Mouse (Mus musculus) hematopoietic multipotent progenitor cell, adult 10-12 weeks (in vitro differentiated cells): Measurements from ENCODE around the gene Aspm. TPM values are rescaled to one million over a fixed set of nuclear protein-coding genes. Genes with fewer than 3 reads are reported as not detected.

Experiments used
- polyA plus RNA-seq: library from polyadenylated mRNA; stranded (reverse); fragments of >175 nt; gene quantifications from 2 replicates; pipeline ENCODE4 v1.2.3, GENCODE M21; 2012; ENCODE audit warnings: low replicate concordance

Gene Aspm
- polyA plus RNA-seq = 0.85 and 0.88 TPM in 2 replicates

DNA sequence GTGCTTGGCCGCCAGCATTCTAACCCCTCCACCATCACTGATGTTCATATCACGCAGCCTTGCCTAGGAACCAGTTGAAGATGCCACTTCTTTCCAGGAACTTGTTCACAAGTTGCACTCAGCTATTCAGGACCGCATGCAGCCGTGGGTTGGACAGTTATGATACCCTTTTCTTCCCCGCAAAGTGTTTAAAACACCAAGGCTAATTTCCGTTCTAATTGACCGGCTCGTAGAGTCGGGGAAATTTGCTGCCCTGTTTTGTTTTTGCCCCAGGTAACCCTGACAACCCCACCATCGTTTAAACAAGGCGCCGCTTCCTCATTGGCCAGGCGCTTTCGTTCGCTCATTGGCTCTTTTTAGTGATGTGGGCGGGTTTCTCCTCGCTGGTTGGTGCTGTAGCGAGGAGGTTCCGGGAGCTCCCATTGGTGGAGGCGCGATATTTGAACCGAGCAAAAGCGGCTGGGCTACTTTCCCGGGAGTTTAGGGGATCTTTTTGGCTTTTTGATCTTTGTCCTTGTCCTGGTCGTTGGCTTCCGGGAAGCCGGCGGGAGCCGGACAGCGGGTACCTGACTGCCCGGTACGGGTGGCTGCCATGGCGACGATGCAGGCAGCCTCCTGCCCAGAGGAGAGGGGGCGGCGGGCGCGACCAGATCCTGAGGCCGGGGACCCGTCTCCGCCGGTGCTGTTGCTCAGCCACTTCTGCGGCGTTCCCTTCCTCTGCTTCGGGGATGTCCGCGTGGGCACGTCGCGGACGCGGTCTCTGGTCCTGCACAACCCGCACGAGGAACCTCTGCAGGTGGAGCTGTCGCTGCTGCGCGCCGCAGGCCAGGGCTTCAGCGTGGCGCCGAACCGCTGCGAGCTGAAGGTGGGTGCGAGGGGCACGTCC is at the start of gene Aspm:
Gene Aspm, plus strand, starts transcription at position 433 of the 886 bp plus-strand sequence.

DNA sequence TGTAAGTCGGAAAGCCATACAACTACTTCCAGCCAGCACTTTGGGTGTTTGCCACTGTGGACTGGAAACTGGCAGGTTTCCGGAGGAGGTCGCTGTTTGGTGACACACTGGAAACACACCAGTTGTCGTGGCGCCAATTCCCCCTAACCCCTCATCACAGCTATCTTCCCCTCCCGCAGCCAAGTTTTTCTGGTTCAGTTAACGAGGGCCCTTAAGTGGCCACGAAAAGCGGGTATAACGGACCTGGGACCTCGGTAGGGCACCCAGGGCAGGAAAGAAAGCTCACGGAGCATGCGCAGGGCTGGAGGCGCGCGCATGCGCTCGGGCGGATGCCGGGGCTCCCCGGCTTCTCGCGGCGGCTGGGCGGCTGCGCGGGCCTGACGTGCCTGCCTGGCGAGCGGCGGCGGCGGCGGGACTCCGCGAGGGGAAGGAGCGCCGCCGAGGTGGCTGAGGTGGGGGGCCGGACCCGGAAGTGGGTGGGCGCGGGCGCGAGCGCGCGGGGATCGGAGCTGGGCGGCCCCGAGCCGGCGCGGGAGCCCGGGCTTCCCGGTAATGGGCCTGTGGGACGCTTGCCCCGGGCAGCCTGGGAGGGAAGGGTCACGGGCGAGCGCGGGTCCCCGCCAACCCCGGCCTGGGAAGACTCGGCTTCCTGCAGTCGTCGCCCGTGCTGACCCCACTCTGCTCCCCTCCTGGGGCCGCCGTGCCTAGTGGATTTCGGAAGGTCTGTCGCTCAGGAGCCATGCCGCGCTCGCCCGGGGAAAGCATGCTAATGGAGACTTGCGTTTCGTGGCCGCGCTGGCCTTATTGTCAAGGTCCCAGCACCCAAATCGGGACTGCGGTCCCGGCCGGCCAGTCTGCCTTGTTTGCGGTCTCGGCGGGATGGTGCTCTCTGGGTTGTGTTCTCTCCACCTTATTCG is 32.4 kb upstream of the Aspm start, which contains the start of gene Zbtb41:
Gene Zbtb41, plus strand, starts transcription at position 414 of the 917 bp plus-strand sequence.

GRCm38 (mm10) chr1:139501258-139501752 is 46.7 kb downstream of the Aspm start, which contains the start of gene F13b:
TSS of gene F13b (plus strand) at chr1:139501702.

Other genes with a start within 250 kb of the Aspm start
- 0.03 TPM in 1 of 2 replicates, not detected in the other for gene Crb1, start 77.7 kb upstream of the Aspm start, polyA plus RNA-seq
- 0.27 and 0.71 TPM in 2 replicates for gene Zbtb41, start 32.5 kb upstream of the Aspm start, polyA plus RNA-seq
- gene F13b, start 46.9 kb downstream of the Aspm start, polyA plus RNA-seq = not detected in 2 replicates
- gene Cfhr1, start 105.5 kb downstream of the Aspm start, polyA plus RNA-seq = not detected in 2 replicates